Mouse (Mus musculus): ENCODE results near the gene Akr1b3.

Akr1b3 gene

DNA sequence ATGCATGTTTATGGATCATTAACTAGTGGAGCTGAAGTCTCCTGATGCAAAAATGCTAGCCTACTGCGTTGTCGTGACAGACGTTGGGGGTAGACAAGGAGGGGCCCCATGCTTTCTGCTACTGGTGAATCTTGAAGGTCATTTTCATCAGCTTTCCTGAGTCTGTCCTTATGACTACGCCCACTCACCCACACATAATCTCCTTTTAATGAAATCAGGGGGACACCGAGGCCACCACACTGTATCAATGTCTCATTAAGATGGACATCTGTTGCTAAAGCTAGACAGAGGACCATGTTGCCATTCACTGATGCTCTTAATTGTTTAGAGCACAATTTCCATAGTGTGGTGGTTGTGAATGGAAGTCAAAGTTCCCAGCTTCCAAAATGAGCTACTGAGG lies 58.7 kb downstream of the Akr1b3 start:
- DNase-seq (ENCODE audit: low spot score), result no peak

All from testis, postnatal 14 days (tissue).